Mouse (Mus musculus) hematopoietic stem cell, adult 5-6 weeks (primary cell): ENCODE measurements at regions not wholly inside any gene's neighbourhood (a gene's known extent, or its start where the extent isn't known, plus 50 kb on each side); places are given as distances from the start of the nearest gene placed in this dataset.

ENCODE experiments used
- ATAC-seq, 2 experiments: fragments of 125-278 bp in 1 of 2; replicated peaks in 1 of 2; 2 replicates each; pipeline ENCODE4 v1.8.0; 2016 to 2017; ENCODE audit warnings: inconsistent platforms in 2 of 2, mild to moderate bottlenecking in 2 of 2, moderate number of reproducible peaks in 2 of 2, low read depth in 1 of 2, moderate TSS enrichment in 1 of 2; ENCODE audit not compliant: low FRiP score in 2 of 2, poor library complexity in 2 of 2, severe bottlenecking in 2 of 2, insufficient read depth in 1 of 2, low TSS enrichment in 1 of 2

- no peak for ATAC-seq
These were observed 54.7 kb upstream of the Commd3 start for GRCm38 (mm10) chr2:18617520-18617919.

- no peak for ATAC-seq
These were observed 62.4 kb upstream of the Commd3 start for GRCm38 (mm10) chr2:18609868-18610185.

- ATAC-seq: peak; percentile 5 to 19; a peak in 3 of 4 replicates
These were observed 62.9 kb upstream of the Commd3 start for GRCm38 (mm10) chr2:18609075-18609867.

GRCm38 (mm10) chr2:18608260-18609074 lies 63.7 kb upstream of the Commd3 start:
- ATAC-seq: peak; percentile 81 to 86

GRCm38 (mm10) chr2:18607586-18608259 lies 64.5 kb upstream of the Commd3 start:
- peak; percentile 5 to 48; a peak in 2 of 4 replicates for ATAC-seq

GRCm38 (mm10) chr2:18607088-18607487 lies 65.1 kb upstream of the Commd3 start:
- ATAC-seq: no peak

- peak; percentile 66 to 70 for ATAC-seq
These were observed 80.0 kb upstream of the Commd3 start for GRCm38 (mm10) chr2:18592221-18592620.

GRCm38 (mm10) chr2:18588232-18588631 lies 84.0 kb upstream of the Commd3 start:
- no peak for ATAC-seq

GRCm38 (mm10) chr2:18587746-18588231 lies 84.4 kb upstream of the Commd3 start:
- ATAC-seq: no peak

GRCm38 (mm10) chr2:18586925-18587724 lies 85.1 kb upstream of the Commd3 start:
- peak; percentile 44 to 56 for ATAC-seq

- ATAC-seq: 0 out of 4 replicates have a peak, but pooled peaks have one; percentile 23 to 25
These were observed 86.4 kb upstream of the Commd3 start for GRCm38 (mm10) chr2:18585564-18586336.

GRCm38 (mm10) chr2:18558133-18558532 lies 114.1 kb upstream of the Commd3 start:
- ATAC-seq: no peak

GRCm38 (mm10) chr2:18547964-18548643 lies 124.1 kb upstream of the Commd3 start:
- ATAC-seq: no peak

- ATAC-seq: peak; percentile 68 to 69
These were observed 131.8 kb upstream of the Dnajc1 start for GRCm38 (mm10) chr2:18524387-18524786.

- 0 out of 4 replicates have a peak, but pooled peaks of 1 of the 2 experiments have one; percentile 25 for ATAC-seq
These were observed 131.3 kb upstream of the Dnajc1 start for GRCm38 (mm10) chr2:18523911-18524310.

GRCm38 (mm10) chr2:18513435-18513834 lies 120.8 kb upstream of the Dnajc1 start:
- ATAC-seq: no peak
